Mouse (Mus musculus) CD4-positive, CD25-positive, alpha-beta regulatory T cell, adult 4 months (primary cell): ENCODE data around the gene Ctnnd2. TPM values are rescaled to one million over a fixed set of nuclear protein-coding genes. Genes with fewer than 3 reads are reported as not detected.

Experiments
- ATAC-seq: one replicate; pipeline ENCODE4 v1.8.0; 2017
- polyA plus RNA-seq, 2 experiments: library from polyadenylated mRNA; unstranded; fragments of 100-300 nt; shearing (Covaris generic); gene quantifications; one replicate each; pipeline ENCODE4 v1.2.1; 2017

Gene Ctnnd2
- polyA plus RNA-seq, 2 experiments from 2014 or later: 0.54 TPM; not detected in 1

DNA sequence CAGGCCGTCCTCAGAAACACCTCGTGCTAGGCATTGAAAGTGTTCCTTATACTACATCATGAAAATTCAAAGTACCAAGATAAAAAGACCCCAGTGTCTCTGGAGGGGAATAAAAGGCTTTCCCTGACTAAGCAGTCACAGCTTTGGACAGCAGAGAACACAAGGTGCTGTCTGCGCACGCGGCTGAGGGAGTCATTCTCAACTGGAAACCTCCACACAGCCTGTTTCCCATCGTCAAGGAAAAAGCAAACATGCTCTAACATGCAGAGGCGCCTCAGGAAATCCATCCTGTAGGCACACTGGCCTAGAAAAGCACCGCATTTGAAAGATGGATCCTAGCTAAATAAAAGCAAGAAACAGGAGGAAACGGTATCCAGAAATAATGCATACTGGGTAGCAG is 483.0 kb downstream of the Ctnnd2 start:
- ATAC-seq: no peak

DNA sequence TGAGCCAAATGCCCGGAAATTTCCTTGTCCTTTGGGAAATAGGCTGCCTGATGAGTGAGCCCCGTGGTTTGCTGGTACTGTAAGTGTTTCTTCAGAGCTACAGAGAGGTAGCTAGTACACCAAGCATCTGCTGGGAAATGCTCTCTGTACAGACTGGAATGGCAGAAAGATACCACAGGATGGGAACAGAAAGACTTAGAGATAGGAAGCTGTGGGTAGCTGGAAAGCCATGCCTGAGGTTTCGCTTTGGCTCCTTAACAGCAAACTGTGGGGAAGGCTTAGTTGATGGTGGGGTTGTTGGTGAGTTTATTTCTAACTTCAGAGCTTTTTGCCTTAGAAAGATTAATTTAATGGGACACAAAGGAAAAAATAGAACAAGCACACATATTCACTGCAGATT is 485.2 kb downstream of the Ctnnd2 start:
- no peak for ATAC-seq

DNA sequence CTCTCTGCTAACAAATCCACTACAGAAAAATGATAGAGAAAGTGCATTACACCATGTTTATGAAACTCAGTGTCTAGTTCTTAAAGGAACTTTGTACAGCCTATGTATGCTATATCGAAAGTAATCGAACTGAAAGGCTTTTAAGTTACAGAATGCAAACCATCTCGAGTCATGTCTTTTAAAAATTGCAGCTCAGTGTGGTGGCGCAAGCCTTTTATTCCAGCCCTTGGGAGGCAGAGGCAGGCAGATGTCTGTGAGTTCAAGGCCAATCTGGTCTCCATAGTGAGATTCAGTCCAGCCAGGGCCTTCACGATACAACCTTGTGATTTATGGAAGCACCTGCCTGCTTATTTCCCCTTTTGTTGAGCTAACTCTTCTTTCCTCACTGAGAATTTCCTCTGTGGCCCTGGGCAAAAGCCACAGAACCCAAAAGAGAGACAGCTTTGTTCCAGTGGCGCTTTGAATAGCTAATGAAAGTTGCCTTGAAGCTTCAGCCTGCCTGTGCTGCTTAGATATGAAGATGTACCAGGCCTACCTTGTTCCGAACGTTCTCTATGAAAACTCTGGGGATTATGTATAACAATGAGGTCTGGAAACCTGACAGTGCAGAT is 488.3 kb downstream of the Ctnnd2 start:
- no peak for ATAC-seq

DNA sequence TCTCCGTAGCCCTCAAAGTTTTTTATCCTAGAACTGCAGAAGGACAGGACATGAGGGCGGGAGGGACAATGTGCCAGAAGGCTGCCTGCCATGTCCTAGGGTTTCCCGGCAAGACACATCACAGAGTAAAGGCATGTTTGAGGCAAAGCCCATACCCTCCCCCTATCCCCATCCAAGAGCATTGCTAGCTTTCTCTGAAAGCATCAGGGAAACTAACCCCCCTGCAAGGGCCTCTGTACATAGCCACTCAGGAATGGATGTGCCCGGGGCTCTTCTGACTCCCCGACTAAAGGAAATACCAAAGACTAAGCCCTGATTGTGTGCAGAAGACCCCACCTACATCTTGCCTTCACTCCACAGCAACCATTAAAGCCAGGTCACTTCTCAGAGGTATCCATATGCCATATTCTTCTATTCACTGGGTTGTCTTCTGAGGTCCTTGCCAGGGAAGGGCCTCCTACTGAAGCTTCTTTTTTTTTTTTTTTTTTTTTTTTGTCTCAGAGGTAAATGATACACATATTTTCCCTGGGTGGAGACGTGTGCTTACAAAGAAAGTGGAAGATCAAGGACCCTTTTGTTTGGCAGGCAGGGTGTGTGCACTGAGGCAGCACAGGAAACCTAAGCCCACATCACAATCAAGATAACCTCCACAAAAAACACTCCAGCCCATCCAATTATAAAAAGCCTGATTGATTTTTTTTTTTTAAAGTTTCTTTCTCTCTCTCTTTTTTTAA is 489.5 kb downstream of the Ctnnd2 start:
- no peak for ATAC-seq

DNA sequence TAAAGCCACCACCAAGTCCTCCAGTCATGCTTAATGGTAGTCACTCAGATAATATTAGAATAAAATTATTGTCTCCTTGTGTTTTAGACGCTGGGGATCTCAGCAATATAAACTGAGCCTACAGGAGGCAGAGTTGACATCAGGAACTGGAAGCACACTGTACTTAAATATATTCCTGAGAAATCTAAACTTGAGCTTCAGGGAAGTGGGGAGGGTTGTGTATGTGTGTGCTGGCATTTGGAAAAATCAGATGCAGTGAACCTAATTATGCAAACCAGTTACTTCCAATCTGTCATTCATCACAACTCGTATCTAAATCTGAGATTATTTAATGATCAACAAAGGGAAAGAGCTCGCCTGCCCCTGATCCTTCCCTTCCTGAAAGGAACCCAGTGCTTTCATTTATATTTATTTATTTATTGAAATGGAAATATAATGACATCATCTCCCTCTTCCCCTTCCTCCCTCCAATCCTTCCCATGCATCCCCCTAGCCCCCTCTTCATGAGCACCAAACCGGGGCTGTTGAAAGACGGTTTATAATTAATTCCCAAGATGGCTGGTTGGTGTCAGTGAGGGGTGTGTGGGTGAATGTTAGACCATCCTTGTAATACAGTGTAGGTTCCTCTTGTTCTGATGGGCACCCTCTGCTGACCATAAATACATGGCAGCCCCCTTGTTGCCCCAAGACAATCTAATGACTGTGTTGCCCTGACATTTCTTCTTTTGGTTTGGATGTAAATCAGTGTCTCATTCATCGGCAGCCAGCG is 495.6 kb downstream of the Ctnnd2 start:
- ATAC-seq: no peak

DNA sequence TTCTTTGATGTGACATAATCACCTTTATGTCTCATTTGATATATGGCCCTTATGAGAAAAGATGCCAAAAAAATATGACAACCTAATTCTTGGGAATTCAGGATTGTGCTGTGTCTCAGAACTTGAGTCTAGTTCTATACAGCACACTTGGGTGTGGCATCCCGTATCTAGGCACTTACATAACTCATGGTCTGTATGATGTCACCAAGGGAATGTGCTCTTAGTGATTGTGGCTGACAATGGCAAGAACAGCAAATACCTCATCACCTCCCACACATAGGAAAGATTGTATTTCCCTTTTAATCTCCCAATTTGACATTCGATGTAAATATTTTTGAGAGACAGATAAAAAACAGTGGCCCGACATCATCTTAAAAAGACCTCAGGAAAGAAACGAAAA is 509.5 kb downstream of the Ctnnd2 start:
- no peak for ATAC-seq

DNA sequence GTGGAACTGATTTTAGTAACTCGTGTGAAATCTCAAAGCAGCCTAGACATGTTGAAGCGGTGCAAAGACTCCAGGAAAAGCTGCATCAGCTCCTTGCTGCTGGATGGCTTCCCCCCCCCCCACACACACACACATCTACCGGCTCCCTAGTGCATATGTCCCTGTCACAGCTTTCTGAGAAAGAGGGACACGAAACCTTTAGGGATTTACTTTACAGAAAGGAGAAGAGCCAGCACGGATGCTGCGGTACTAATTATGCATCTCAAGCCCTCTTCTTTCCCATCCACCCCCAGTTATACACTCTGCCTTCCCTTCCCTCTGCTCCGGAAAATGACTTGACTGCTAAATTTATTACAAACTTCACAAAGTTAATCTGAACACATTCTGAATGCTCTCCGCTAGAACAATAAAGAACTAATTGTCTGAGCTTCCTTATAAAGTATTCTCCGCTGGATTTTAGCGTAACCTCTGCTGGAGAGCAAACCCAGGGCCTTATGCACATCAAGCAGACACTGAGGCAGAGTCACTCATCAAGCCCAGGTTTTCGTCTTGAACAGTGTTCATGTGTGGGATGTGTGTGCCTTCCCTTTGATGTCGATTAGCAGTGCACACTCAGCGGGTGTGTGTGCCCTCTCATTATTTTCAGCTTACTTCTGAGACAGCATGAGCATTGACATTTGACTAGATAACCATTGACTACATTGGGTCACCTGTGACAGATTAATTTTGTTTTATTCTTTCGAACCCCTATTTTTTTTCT is 510.1 kb downstream of the Ctnnd2 start:
- ATAC-seq: no peak

DNA sequence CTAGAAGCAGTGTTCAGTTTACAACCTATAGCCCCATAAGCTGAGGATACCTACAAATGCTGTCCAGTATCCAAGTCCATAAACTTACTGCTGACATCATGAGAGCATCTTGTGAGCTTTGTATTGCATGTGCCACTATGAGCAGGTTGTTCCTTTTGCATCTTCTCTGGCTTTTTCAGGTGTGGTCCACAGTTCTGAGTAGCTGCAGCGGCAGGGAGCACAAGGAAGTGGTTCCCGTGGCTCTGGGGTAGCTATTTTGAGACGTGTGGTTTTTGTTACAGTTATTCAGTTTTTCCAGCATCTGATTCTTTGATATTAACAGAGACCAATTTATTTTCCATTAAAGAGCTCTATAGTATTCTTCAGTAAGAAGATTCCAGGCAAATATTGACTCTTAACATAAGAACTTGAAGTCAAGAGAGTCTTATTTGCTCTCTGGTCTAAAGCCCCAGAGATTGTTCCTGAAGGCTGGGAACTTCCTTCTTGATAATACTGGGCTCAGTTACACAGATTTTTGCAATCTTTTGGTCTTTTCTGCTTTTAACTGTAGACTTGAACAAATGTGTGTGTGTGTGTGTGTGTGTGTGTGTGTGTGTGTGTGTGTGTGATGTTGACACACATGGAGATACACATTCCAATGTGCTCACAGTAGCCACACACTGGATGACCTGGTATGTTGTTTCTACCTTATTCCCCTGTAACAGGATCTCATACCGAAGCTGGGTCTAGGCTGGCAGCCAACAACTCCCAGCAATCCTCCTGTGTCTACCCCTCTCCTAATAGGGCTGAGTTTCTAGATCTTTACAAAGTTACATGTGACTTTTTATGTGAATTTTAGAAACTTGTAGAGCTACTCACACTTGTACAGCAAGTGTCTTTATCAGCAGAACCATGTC is 514.1 kb downstream of the Ctnnd2 start:
- no peak for ATAC-seq

DNA sequence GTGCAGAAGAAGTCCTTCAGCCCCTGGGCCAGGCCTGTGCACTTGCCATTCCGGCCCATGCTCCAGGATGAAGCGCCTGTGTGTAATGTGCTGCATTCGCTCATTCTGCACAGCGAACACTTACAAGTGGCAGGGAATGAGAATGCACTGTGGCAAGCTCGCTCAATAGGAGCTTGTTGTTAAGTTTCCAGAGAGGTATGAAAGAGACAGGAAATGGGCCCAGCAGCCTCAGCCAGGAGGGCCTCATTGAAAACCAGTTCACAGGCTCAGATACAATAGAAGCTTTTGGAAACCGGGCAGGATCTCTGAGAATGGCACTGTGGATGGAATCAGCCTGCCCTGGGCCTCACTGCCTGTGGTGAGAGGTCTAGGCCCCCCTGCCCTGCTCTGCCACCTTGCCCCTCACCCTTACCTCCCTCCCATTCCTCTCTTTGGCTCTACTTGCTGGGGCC is 521.4 kb downstream of the Ctnnd2 start:
- ATAC-seq: no peak

DNA sequence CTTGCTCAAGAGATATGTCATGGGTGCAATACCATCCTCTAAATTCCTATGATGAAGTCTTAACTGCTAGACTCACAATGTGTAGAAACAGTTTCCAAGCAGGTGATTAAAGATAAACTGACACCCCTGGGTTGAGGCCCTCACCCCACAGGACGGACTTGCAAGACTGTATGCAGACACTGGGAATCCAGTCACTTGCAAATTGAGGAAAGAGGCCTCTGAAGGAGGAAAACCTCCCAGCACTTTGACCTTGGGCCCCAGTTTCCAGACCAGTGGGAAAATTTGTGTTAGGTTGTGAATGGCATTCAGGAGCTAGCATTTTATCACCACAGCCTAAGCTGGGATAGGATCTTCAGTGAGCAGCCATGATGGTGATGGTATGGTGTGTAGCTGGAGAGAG is 521.9 kb downstream of the Ctnnd2 start:
- no peak for ATAC-seq

DNA sequence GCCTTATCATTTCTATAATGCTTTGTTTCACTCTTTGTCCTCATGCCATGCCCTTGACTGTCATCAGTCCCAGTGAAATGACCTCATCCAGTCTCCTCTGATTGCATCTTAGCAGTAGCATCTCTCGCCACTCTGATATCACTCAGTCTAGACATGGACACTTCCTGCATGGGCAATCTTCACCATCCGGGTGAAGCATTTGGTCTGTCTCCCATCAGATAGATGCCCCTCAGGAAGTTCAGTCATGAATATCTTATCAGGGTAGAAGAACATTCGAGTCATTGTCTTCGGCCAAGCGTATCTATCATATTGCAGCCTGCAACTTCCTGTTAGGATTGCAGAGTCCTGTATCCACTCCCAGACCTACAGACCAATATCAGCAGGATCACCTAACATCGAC is 523.5 kb downstream of the Ctnnd2 start:
- no peak for ATAC-seq

DNA sequence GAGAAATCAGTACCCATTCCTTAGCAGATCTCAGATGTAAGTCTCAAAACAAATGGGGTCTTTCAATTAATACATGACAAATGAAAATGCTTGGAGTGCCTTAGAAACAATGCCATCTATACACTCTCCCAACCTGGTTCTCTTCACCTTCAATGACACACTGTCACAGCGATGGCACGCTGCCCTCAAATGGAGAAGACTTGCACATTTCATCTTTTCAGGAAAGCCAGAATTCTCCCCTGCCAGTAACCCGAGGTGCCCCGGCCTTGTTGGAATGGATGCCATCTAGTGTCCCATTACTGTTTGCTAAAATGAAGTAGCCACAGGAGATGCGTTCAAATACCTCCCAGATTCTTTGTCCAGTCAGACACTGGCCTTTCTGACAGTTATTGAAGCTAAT is 525.0 kb downstream of the Ctnnd2 start:
- ATAC-seq: no peak

DNA sequence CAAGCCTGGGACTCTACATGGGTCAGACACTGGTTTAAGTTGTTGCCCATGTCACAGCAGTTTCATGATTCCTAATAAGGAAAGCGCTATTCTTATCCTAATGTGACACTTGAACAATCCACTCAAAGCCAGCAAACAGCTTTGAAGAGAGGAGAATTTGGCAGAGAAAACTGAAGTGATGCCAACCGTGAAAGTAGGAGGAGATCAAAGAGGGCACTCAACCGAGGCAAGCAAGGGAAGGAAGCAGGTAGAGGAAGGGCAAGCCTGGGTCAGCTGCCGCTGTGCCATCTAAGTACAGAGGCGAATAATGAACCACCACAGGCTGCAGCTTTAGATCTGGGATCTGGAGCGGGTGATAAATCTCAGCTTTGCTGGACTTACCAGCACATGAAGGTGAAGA is 528.4 kb downstream of the Ctnnd2 start:
- ATAC-seq: no peak

DNA sequence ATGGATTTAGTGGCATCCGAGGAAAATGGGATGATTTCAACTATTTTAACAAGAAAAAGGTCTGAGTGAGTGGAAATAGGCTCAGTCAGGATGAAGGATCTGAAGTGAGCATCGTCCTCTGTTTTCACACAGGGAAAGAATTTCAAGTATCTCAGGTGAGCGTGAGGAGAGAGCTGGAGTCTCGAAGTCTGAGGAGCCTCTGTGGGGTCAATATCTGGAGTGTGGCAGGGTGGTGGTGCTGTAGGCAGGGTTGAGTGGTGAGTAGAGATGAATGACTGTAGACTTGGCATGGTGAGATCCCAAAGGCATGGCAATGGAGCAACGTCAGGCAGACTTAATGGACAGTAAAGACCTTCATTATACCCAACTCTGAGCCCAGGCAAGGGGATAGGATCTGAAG is 529.2 kb downstream of the Ctnnd2 start:
- ATAC-seq: no peak

DNA sequence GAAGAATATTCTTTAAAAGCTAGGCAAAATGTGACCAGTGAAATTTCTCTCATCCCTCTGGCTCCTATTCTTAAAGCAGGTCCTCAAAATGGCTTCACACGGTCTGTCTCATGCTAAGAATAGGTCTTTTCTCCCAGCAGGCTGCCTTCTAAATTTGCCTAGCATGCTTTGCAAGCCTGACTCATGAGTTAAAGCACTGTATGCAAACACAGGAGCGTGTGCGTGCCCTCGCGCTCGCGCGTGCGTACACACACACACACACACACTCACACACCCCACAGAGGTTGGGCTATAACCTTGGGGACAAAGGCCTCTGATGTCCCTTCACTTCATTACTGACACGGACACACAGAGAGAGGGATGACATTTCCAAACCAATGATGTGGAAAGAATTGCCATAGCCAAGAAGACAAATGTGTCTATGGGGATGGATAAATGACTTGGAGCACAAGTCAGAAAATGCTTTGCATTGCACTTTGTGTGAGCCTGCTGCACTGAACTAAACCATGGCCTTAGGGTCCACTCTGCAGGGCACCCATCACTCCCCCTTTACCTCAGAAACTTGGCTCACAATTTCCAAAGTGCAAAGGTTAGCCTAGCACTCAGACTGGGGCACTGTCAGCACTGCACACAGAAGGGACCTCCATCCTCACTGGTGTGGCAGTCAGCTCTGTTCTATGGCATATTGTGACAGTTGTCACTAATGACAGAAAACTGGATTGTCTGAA is 536.8 kb downstream of the Ctnnd2 start:
- ATAC-seq: no peak

DNA sequence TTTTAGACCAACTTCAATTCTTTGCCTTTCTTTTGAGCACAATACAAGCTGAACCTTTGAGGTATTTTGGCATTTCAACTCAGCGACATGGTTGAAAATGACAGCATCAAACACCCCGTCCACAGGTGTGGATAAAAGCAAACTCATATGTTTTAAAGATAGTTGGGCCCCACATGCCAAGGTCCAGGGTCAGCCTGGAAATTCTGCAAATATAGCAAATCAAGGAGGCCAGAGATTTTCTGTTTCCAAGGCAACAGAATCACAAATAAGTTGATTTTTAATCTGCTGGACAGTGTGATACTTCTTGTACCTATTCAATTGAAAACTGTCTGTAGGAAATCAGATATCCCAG is 537.3 kb downstream of the Ctnnd2 start:
- ATAC-seq: no peak

DNA sequence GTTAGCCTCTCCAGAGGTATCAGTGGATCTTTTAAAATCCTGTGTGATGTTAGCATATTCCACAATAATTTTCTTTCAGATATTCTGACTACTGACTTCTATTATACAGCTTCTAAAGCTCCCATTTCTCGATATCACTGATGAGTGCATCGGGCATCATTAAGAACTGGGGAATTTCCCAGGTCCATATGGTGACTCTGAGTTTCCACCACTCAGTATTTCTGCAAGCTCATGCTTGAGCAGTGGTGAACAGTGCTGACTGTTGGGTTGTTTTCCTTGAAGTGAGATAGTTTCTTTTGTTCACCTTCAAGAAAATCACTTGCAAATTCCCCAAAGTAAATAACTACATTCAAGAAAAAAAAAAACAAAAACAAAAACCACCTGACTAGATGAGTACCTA is 542.4 kb downstream of the Ctnnd2 start:
- ATAC-seq: no peak

DNA sequence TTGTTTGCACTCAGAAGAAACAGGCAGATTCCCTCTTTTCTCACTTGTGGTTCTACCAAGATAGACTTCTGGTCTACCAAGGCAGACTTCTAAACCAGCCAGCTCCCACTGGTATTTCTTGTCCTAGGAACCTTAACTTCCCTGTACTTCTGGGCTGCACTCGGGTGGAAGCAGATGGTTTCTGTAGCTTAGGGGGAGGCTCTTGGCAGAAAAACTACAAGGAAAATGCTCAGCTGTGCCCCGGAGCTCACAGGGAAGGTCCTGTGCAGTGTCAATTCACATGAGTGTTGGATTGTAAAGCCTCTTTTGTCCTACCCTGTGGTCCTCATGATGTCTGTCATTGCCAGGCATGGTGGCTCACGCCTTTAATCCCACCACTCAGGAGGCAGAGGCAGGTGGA is 546.4 kb downstream of the Ctnnd2 start:
- no peak for ATAC-seq

DNA sequence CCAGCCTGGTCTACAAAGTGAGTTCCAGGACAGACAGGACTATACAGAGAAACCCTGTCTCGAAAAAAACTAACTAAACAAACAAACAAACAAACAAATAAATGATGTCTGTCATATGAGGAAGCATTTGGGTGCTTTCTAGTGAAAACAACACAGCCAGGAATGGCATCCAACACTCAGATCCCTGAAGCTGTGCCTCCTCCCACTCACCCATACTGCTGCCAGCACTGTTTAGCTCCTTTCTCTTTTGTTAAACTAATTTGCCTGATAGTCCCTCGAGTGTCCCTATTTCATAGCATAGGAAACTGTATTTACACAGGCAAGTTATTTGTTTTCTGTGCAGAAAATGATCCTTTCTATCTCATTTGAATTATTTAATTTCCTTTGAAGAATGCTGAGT is 546.8 kb downstream of the Ctnnd2 start:
- no peak for ATAC-seq

DNA sequence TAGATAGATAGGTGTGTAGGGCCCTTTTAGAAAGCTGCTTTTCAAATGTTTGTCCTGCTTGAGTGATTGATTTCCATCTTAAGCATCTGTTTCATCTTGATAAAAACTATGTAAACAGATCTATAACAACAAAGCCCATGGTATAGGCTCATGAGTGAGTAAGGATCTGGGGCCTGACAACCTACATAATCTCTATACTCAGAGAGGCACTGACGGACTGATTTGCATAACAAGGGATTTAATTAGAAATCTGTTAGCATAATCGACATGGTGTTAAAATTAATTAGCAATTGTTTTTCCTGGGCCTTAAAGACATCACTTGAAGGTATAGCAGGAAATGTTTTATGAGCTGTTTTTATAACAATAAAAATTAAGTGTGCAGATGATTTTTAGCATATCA is 548.7 kb downstream of the Ctnnd2 start:
- ATAC-seq: no peak

DNA sequence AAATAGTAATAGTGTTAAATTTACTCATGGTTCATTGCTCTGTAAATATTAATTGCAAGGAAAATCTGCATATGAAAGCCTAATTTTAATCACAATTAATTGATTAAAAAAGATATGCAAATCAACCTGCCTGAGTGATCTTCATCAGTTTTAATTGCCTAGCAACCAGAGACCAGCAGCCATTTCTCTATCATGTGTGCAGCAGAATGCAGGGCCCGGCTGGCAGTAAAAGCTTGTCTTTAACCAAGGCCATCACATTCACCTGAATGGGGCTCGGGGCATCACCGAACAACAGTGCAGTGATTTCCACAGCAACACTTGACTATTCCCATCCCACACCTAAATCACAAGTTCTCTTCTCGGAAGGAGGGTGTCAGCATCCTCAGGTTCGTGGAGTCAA is 553.7 kb downstream of the Ctnnd2 start:
- no peak for ATAC-seq
